Mouse (Mus musculus): ENCODE data around the gene Psapl1.
"Not testable (repeated sequence)": the region's sequence is repeated elsewhere in the genome, so short reads cannot be mapped to it uniquely, and the experiment has no call there.

Psapl1 gene

DNA sequence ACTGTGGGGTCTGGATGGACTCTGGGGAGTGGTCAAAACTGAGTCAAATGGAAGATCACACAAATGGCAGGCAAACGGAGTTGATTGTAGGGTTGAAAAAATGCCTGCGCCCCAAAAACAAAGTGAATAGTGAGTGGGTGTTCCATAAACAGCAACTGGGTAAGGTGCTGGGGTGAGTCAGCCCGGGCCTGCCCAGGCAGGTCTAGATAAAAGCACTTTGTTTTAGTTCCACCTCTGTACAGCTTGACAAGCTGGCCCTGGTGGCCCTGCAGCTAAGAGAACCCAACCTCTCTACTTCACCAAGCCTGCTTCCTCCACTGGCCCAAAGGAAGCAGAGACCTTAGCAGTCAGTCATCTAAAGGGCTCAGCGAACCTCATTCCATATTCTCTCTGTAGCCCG is 1.0 kb upstream of the Psapl1 start:
- DNase-seq (ENCODE audit: extremely low read depth, low read depth, low spot score), result peak; percentile 90

GRCm38 (mm10) chr5:36203421-36203820 is 400 bp upstream of the Psapl1 start:
- no peak for DNase-seq (ENCODE audit: extremely low read depth, low read depth, low spot score)

DNA sequence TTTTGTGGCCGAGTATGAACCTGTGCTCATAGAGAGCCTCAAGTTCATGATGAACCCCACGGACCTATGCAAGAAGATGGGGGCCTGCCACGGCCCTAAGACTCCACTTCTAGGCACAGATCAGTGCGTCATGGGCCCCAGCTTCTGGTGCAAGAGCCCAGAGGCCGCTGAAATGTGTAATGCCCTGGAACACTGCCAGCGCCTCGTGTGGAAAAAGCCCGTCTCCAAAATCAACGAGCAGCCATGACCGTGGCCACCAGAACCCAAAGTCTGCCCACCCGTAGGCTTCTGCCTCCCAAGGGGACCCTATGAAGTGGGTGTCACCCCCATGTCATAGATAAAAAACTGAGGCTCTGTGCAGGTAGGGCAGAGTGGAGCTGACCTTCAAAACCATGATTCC is 1.6 kb downstream of the Psapl1 start:
- DNase-seq (ENCODE audit: extremely low read depth, low read depth, low spot score), result no peak

DNA sequence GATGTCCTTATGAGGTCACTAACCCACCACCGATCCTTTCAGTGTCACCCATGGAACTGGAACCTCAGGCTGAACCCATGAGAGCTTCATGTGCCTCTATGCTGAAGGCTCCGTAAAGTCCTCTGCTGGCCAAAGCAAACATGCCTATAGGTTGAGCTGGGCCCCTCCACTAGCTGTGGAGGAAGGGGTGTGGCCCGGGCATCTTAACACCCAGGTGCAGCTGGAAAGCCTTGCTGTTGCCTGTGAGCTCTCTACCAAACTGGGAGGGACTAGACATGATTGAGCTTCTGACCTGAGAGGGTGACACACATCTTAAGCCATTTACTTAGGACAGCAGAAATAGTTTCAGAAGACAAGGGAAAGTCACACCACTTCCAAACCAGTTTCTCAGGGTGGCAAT is 5.0 kb downstream of the Psapl1 start:
- DNase-seq (ENCODE audit: extremely low read depth, low read depth, low spot score), result no peak

GRCm38 (mm10) chr5:36213310-36213709 is 9.5 kb downstream of the Psapl1 start:
- no peak for DNase-seq (ENCODE audit: extremely low read depth, low read depth, low spot score)

GRCm38 (mm10) chr5:36220105-36220504 is 16.3 kb downstream of the Psapl1 start:
- no peak for DNase-seq (ENCODE audit: extremely low read depth, low read depth, low spot score)

DNA sequence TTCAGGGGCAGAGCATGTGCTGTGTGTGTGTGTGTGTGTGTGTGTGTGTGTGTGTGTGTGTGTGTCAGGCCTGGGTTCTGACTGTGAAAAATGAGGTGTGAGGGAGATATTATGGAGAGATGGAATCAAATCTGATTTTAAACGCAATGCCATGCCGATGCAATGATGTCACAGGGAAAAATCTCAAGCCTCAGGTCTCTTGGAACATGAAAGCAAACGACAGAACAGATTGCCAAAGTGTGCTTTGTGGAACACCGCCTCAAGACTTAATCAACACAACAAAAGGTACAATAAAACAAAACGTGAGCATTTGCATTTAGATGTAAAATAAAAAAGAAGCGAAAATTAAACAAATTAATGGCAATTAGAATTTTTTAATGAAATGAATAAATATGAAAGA is 16.8 kb downstream of the Psapl1 start:
- no peak for DNase-seq (ENCODE audit: extremely low read depth, low read depth, low spot score)

- DNase-seq (ENCODE audit: extremely low read depth, low read depth, low spot score), result no peak
Measured at GRCm38 (mm10) chr5:36223787-36224186, 20.0 kb downstream of the Psapl1 start.

- DNase-seq (ENCODE audit: extremely low read depth, low read depth, low spot score), result no peak
Measured at GRCm38 (mm10) chr5:36225855-36226254, 22.0 kb downstream of the Psapl1 start.

DNA sequence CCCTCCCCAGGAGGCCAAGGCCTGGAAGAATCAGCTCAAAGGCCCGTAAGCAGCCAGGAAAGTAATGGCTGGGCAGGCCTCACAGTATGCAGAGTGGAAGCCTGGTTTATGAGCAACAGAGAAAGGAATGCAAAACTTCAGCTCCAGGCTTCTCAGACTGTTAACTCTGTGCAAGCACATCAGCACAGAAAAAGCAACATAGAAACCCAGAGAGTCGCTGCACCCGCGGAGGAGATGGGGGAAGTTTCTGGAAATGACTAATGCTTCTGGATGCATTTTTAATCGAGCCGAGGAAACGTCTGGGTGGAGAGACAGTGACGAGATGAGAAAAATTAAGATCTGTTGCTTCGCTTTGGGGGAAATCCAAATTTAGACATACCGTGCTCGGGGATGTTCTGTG is 22.5 kb downstream of the Psapl1 start:
- no peak for DNase-seq (ENCODE audit: extremely low read depth, low read depth, low spot score)

- no peak for DNase-seq (ENCODE audit: extremely low read depth, low read depth, low spot score)
Measured at GRCm38 (mm10) chr5:36228405-36229370, 24.9 kb downstream of the Psapl1 start.

GRCm38 (mm10) chr5:36230301-36230780 is 26.5 kb downstream of the Psapl1 start:
- DNase-seq (ENCODE audit: extremely low read depth, low read depth, low spot score), result no peak

DNA sequence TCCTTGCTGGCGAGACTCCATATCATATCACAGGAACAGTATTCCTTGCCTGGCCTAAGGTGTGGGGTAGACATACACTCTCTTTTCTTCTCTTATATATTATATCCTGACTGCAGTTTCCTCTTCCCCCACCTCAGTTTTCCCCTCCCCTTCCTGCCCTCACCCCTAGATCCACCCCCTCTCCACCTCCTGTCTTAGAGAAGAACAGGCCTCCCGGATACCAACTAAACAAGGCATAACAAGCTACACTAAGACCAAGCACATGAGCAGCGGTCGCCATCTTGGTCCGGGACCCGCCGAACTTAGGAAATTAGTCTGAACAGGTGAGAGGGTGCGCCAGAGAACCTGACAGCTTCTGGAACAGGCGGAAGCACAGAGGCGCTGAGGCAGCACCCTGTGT is 33.7 kb downstream of the Psapl1 start:
- DNase-seq (ENCODE audit: extremely low read depth, low read depth, low spot score), result not testable (repeated sequence)

DNA sequence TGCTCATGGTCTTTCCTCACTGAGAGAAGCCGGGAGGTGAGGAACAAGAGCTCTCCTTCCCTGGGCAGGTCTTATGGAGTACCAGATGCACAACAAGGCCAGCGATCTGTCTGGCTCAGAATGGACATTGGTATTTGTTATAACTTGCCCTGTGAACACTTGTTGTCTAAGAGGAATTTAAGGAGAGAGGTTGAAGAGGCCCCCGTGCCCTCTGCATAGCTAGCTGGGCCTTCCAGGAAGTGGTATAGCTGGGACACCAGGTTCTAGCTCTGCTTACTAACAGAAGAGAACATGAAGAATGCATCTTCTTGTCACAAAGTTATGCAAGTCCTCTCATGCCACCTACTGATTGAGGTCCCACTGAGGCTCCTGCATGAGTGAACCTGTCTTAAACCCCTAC is 44.2 kb downstream of the Psapl1 start:
- DNase-seq (ENCODE audit: extremely low read depth, low read depth, low spot score), result no peak

DNA sequence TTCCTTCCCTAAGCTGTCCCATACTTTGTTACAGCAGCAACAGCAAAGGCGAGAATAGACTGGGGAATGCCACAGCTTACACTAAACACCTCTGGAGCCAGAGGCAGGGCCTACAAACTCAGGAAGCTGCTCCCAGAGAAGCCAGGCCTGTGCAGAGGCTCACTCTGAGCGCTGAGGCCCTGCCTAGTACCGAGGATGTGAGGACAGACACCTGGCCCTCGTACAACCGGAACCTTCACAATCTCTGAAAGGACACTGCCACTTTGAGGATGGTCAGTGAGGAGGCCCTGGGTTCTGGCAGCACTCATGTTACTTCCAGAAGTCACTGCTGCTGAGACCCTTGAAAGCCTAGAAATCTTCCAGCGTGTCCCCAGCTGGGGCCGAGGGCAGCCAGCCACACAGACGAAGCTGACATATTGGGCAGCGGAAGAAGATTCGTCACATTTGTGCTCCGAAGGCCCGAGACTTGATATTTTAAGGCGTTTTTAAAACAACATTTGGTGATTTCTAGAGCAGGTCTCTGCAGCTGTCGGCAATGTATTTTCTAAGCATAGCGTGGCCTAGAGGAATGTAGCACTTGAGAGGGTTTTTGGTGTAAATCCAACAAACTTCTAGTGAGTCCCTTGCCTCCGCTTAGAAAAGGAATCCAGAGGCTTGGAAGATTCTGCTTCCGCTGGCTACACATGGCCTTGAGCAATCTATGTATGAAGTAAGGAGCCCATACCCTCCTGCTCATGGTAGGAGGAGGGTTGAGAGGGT is 49.1 kb downstream of the Psapl1 start:
- no peak for DNase-seq (ENCODE audit: extremely low read depth, low read depth, low spot score)

GRCm38 (mm10) chr5:36254642-36255516 is 51.1 kb downstream of the Psapl1 start:
- no peak for DNase-seq (ENCODE audit: extremely low read depth, low read depth, low spot score)
